Mouse (Mus musculus): ENCODE data around the gene Ly6g5b. TPM values are rescaled to one million over a fixed set of nuclear protein-coding genes. Genes with fewer than 3 reads are reported as not detected.

Gene Ly6g5b
- polyA plus RNA-seq, 1 experiment from 2014 or later = 0.60 TPM

DNA sequence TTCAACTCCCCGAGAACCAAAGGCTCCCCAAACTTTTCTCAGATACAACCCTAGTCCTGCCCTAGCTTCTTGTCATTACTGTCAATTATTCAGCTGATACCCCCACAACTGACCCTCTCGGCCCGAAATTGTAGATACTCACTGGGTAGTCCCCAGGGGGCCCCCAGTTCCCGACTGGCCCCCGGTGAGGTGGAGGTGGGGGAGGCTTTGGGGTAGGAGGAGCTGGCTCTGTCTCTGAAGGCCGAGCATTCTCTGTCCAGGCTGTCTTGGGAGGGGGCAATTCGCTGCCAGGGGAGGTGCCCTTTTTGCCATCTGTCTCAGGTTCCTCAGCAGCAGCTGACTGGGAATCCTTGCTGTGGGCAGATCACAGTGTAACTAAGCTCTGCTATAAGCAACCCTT is 44.4 kb upstream of the Ly6g5b start:
- WGBS = 84% methylated on average over 7 of the region's 7 CpGs
- ATAC-seq (no peak), DNase-seq (ENCODE audit: low spot score) (no peak)
- TF ChIP-seq CTCF (IDR thresholded peaks at IDR 0.05) = no peak
- TF ChIP-seq EP300 (IDR thresholded peaks at IDR 0.05) = no peak
- Histone ChIP-seq H3K4me2 (replicated peaks; ENCODE audit: low read depth, low read length) (no peak overlapping the region), H3K27ac (ENCODE audit: low read length) (no peak overlapping the region), H3K4me1 (ENCODE audit: insufficient read depth, low read depth, low read length) (peaks cover 6% of the 10 kb centered on the region; the same call in 1 of the 2 replicates), H3K9ac (replicated peaks; ENCODE audit: low read depth) (no peak overlapping the region), H3K9me3 (ENCODE audit: low read length) (no peaks in the 10 kb centered on the region), H3K27me3 (replicated peaks; ENCODE audit: insufficient read depth, low read length) (no peaks in the 10 kb centered on the region), H3K4me3 (ENCODE audit: low read depth, low read length) (no peak overlapping the region), H3K36me3 (ENCODE audit: insufficient read depth, low read length) (peaks cover 70% of the 10 kb centered on the region)

DNA sequence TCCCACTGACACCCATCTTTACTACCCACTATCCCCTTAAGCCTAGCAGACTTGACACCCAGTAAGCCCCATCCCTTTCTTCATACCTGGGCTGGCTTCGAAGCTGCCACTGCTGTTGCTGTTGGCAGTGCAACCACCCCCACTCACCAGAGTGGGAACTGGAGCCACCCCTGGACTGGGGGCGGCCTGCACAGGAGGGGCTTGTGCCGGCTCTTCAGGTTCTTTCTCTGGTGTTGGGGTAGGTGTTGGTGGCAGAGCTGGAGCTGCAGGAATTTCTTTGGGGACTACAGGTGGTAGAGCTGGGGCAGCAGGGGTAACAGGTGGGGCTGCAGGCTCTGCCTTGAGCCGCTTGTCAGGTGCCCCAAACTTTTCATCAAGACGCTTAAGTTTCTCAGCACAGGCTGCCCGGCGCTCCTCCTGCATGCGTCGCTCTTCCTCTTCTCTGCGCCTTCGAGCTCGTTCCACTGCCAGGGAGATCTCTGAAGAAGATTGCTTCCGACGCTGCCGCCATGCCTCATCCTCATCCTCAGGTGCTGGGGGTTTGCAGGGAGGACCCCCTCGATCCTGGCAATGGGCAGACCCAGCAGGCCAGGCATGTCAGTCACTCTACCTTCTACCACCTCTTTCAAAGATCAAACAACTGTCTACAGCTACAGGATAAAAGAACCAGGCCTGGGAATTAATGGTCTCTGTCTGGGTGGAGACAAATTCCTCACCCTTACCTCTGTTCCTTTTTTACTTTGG is 43.8 kb upstream of the Ly6g5b start:
- Histone ChIP-seq H3K36me3 (ENCODE audit: insufficient read depth, low read length) (peaks cover 75% of the 10 kb centered on the region), H3K27ac (ENCODE audit: low read length) (no peak overlapping the region), H3K9ac (replicated peaks; ENCODE audit: low read depth) (no peak overlapping the region), H3K4me3 (ENCODE audit: low read depth, low read length) (no peak overlapping the region), H3K9me3 (ENCODE audit: low read length) (no peaks in the 10 kb centered on the region), H3K27me3 (replicated peaks; ENCODE audit: insufficient read depth, low read length) (no peaks in the 10 kb centered on the region), H3K4me2 (replicated peaks; ENCODE audit: low read depth, low read length) (no peak overlapping the region), H3K4me1 (ENCODE audit: insufficient read depth, low read depth, low read length) (peaks cover 6% of the 10 kb centered on the region; the same call in 1 of the 2 replicates)
- TF ChIP-seq EP300 (IDR thresholded peaks at IDR 0.05) = no peak
- no peak for TF ChIP-seq CTCF (IDR thresholded peaks at IDR 0.05)
- ATAC-seq = no peak
- 91% methylated on average over 16 of the region's 16 CpGs for WGBS
- DNase-seq (ENCODE audit: low spot score) = no peak

DNA sequence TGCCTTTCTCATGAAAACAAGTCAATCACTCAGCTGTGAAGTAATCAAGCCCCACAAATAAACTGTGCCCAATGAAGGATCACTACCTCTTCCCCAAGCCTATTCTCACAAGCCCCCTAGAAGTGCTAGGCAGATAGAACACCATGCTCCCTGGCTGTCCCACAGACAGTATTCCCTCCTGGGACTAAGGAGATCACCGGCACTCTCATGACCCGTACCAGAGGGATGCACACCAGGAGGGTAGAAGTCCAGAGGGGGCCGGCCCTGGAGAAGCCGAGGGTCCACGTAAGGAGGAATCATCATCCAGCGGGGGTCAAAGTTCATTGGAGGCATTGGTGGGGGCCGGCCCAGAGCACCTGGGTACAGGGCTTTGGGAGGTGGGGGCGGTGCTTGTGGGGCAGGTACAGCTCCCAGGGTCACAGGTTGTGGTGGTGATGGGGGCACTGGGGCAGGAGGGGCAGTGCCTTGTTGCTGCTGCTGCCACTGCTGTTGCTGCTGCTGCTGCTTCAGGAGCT is 42.5 kb upstream of the Ly6g5b start:
- DNase-seq (ENCODE audit: low spot score) (no peak), ATAC-seq (no peak)
- H3K4me2 ChIP-seq (replicated peaks; ENCODE audit: low read depth, low read length) = no peak overlapping the region
- H3K4me1 ChIP-seq (ENCODE audit: insufficient read depth, low read depth, low read length) = peaks cover 6% of the 10 kb centered on the region; the same call in 1 of the 2 replicates
- H3K9ac ChIP-seq (replicated peaks; ENCODE audit: low read depth) = no peak overlapping the region
- H3K9me3 ChIP-seq (ENCODE audit: low read length) = no peaks in the 10 kb centered on the region
- TF ChIP-seq CTCF (IDR thresholded peaks at IDR 0.05) (no peak), EP300 (IDR thresholded peaks at IDR 0.05) (no peak)
- H3K4me3 ChIP-seq (ENCODE audit: low read depth, low read length) = no peak overlapping the region
- H3K27me3 ChIP-seq (replicated peaks; ENCODE audit: insufficient read depth, low read length) = no peaks in the 10 kb centered on the region
- H3K36me3 ChIP-seq (ENCODE audit: insufficient read depth, low read length) = peaks cover 88% of the 10 kb centered on the region
- no peak overlapping the region for H3K27ac ChIP-seq (ENCODE audit: low read length)
- WGBS = 90% methylated on average over 8 of the region's 8 CpGs

DNA sequence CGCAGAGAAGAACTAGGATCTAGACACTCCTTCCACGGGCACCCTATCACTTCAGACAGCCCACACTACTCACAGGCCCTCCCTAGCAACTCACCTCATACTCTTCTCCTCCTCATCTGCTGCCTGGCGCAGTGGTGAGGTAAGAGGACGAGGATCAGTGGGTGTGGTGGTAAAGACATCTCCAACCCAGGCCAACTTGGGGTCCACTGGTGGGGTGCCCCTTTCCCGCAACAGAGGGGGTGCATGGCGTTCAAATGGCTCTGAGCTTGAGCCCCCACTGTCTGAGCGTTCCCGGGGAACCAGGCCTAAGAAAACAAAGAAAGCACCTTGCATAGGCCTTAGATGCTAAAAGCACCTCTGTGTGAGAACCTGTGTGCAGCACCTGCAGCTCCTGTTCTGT is 42.0 kb upstream of the Ly6g5b start:
- TF ChIP-seq EP300 (IDR thresholded peaks at IDR 0.05) = no peak
- TF ChIP-seq CTCF (IDR thresholded peaks at IDR 0.05) = no peak
- 86% methylated on average over 8 of the region's 8 CpGs for WGBS
- H3K27me3 ChIP-seq (replicated peaks; ENCODE audit: insufficient read depth, low read length) = no peaks in the 10 kb centered on the region

DNA sequence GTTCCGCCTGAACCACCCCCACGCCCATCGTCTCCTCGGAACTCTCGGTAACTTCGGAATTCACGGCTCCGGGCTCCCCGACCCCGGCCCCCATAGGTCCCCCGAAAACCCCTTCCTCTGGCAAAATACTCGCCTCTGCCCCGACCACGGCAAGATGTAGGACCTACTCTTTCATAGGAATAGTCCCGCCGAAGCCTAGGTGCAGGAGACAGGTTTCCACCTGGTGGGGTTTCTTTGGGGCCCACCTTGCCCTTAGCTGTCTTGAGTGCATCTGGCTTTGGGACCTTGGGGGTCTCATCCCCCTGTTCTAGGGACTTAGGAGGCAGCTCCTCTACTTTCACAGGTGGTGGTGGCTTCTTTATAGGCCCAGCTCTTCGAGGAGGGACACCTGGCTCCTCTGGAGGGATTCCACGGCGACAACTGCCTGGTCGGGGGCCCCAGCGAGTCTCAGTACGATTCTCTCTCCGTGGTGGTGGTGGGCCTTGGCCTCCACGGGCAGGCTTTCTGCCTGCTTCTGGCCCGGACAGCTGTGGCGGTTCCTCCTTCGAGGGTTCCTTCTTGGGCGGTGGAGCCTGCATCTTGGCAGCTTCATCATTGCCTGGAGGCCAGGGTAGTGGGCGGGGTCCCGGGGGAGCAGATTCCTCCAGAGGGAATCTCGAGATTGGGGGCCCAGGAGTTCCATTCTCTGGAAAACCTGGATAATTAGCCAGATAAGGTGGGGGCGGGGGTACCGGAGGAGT is 41.4 kb upstream of the Ly6g5b start:
- no peak overlapping the region for H3K4me3 ChIP-seq (ENCODE audit: low read depth, low read length)
- no peaks in the 10 kb centered on the region for H3K4me1 ChIP-seq (ENCODE audit: insufficient read depth, low read depth, low read length)
- TF ChIP-seq EP300 (IDR thresholded peaks at IDR 0.05) (no peak), CTCF (IDR thresholded peaks at IDR 0.05) (no peak)
- H3K4me2 ChIP-seq (replicated peaks; ENCODE audit: low read depth, low read length) = no peak overlapping the region
- H3K27ac ChIP-seq (ENCODE audit: low read length) = no peak overlapping the region
- ATAC-seq (no peak), DNase-seq (ENCODE audit: low spot score) (no peak)
- H3K36me3 ChIP-seq (ENCODE audit: insufficient read depth, low read length) = peaks cover 94% of the 10 kb centered on the region
- no peaks in the 10 kb centered on the region for H3K9me3 ChIP-seq (ENCODE audit: low read length)
- WGBS = 93% methylated on average over 32 of the region's 33 CpGs
- H3K9ac ChIP-seq (replicated peaks; ENCODE audit: low read depth) = no peak overlapping the region
- no peaks in the 10 kb centered on the region for H3K27me3 ChIP-seq (replicated peaks; ENCODE audit: insufficient read depth, low read length)

More for the DNA sequence above, 42.0 kb upstream of the Ly6g5b start:
- Histone ChIP-seq H3K4me1 (ENCODE audit: insufficient read depth, low read depth, low read length) (peaks cover 4% of the 10 kb centered on the region; the same call in 1 of the 2 replicates), H3K4me3 (ENCODE audit: low read depth, low read length) (no peak overlapping the region), H3K4me2 (replicated peaks; ENCODE audit: low read depth, low read length) (no peak overlapping the region), H3K36me3 (ENCODE audit: insufficient read depth, low read length) (peaks cover 93% of the 10 kb centered on the region), H3K9ac (replicated peaks; ENCODE audit: low read depth) (no peak overlapping the region), H3K9me3 (ENCODE audit: low read length) (no peaks in the 10 kb centered on the region), H3K27ac (ENCODE audit: low read length) (no peak overlapping the region)
- no peak for ATAC-seq
- DNase-seq (ENCODE audit: low spot score) = no peak

GRCm38 (mm10) chr17:35155451-35155850 is 40.2 kb upstream of the Ly6g5b start:
- ATAC-seq = no peak
- TF ChIP-seq EP300 (IDR thresholded peaks at IDR 0.05) = no peak
- TF ChIP-seq CTCF (IDR thresholded peaks at IDR 0.05) = no peak
- H3K27me3 ChIP-seq (replicated peaks; ENCODE audit: insufficient read depth, low read length) = no peaks in the 10 kb centered on the region
- no peak overlapping the region for H3K27ac ChIP-seq (ENCODE audit: low read length)
- H3K4me1 ChIP-seq (ENCODE audit: insufficient read depth, low read depth, low read length) = no peaks in the 10 kb centered on the region
- H3K4me3 ChIP-seq (ENCODE audit: low read depth, low read length) = no peak overlapping the region
- no peak overlapping the region for H3K9ac ChIP-seq (replicated peaks; ENCODE audit: low read depth)
- peaks cover 91% of the 10 kb centered on the region for H3K36me3 ChIP-seq (ENCODE audit: insufficient read depth, low read length)
- no peaks in the 10 kb centered on the region for H3K9me3 ChIP-seq (ENCODE audit: low read length)
- no peak for DNase-seq (ENCODE audit: low spot score)
- H3K4me2 ChIP-seq (replicated peaks; ENCODE audit: low read depth, low read length) = no peak overlapping the region
- 80% methylated on average over 12 of the region's 12 CpGs for WGBS
